Mouse (Mus musculus) left cerebral cortex, postnatal 25 days (tissue): ENCODE results near the gene Mettl7a1. TPM values are rescaled to one million over a fixed set of nuclear protein-coding genes. Genes with fewer than 3 reads are reported as not detected.
A peak's percentile ranks its signal among the peaks of the same experiment; 100 is the strongest.
"Not testable (repeated sequence)": the region's sequence is repeated elsewhere in the genome, so short reads cannot be mapped to it uniquely, and the experiment has no call there.

Experiments used
- DNase-seq, 2 experiments: peaks; one replicate each; pipeline ENCODE4 v3.0.0; 2022; ENCODE audit warnings: low spot score in 2 of 2, mixed read lengths in 1 of 2
- intact Hi-C: fragments of 180-260 bp; cut with DNase I; formaldehyde crosslinking; loops from one replicate; pipeline ENCODE4 v1.15.1; 2025
- total RNA-seq, 2 experiments: library from RNA; stranded (reverse); gene quantifications; 2 replicates each; pipeline ENCODE4 v1.2.3; 2021

The Mettl7a1 gene
- total RNA-seq, 2 experiments from 2014 or later = 27.0 to 31.6 TPM

- intact Hi-C loops = no loop called here
- no peak for DNase-seq
Measured at GRCm38 (mm10) chr15:100290858-100291257, 13.1 kb upstream of the Mettl7a1 start.

GRCm38 (mm10) chr15:100292326-100292725, 11.6 kb upstream of the Mettl7a1 start:
- intact Hi-C loops = no loop called here
- no peak for DNase-seq

- DNase-seq = no peak
- intact Hi-C loops = no loop called here
Measured at GRCm38 (mm10) chr15:100297856-100298255, 6.1 kb upstream of the Mettl7a1 start.

GRCm38 (mm10) chr15:100300499-100300898, 3.4 kb upstream of the Mettl7a1 start:
- intact Hi-C loops = loop anchor here (5.0 kb wide), 1 partner anchor 63 kb away; no protein-coding TSS in a partner anchor
- no peak for DNase-seq

- intact Hi-C loops = loop anchor here (5.0 kb wide), 1 partner anchor 64 kb away; no protein-coding TSS in a partner anchor
- DNase-seq = peak in 1 of 2 experiments; percentile 50
Measured at GRCm38 (mm10) chr15:100301556-100301955, 2.4 kb upstream of the Mettl7a1 start.

GRCm38 (mm10) chr15:100303428-100304018, 417 bp upstream of the Mettl7a1 start:
- intact Hi-C loops = loop anchor here (5.0 kb wide), 1 partner anchor 66 kb away; no protein-coding TSS in a partner anchor

GRCm38 (mm10) chr15:100306201-100306600, 2.3 kb downstream of the Mettl7a1 start:
- intact Hi-C loops = no loop called here
- no peak for DNase-seq

More at GRCm38 (mm10) chr15:100303428-100304018, 417 bp upstream of the Mettl7a1 start:
- no peak for DNase-seq

- intact Hi-C loops = loop anchor here (1.0 kb wide), 1 partner anchor 31 kb away; no protein-coding TSS in a partner anchor
Measured at GRCm38 (mm10) chr15:100307438-100308096, 3.6 kb downstream of the Mettl7a1 start.

GRCm38 (mm10) chr15:100312346-100312745, 8.4 kb downstream of the Mettl7a1 start:
- intact Hi-C loops = no loop called here
- no peak for DNase-seq

More at GRCm38 (mm10) chr15:100307438-100308096, 3.6 kb downstream of the Mettl7a1 start:
- DNase-seq = not testable (repeated sequence)

- DNase-seq = no peak
- intact Hi-C loops = no loop called here
Measured at GRCm38 (mm10) chr15:100314448-100315145, 10.7 kb downstream of the Mettl7a1 start.

- DNase-seq, intact Hi-C loops: not testable (repeated sequence)
Measured at GRCm38 (mm10) chr15:100318014-100318671, 14.2 kb downstream of the Mettl7a1 start.

- intact Hi-C loops = loop anchor here (5.0 kb wide), 1 partner anchor 293 kb away; no protein-coding TSS in a partner anchor
- no peak for DNase-seq
Measured at GRCm38 (mm10) chr15:100319884-100320283, 15.9 kb downstream of the Mettl7a1 start.

- DNase-seq = no peak
- intact Hi-C loops = loop anchor here (5.0 kb wide), 1 partner anchor 293 kb away; no protein-coding TSS in a partner anchor
Measured at GRCm38 (mm10) chr15:100320295-100320905, 16.5 kb downstream of the Mettl7a1 start.

- intact Hi-C loops = loop anchor here (5.0 kb wide), 1 partner anchor 294 kb away; no protein-coding TSS in a partner anchor
- DNase-seq = no peak
Measured at GRCm38 (mm10) chr15:100321134-100321533, 17.2 kb downstream of the Mettl7a1 start.

GRCm38 (mm10) chr15:100324021-100324591, 20.2 kb downstream of the Mettl7a1 start:
- DNase-seq = peak in 1 of 2 experiments; percentile 67
- intact Hi-C loops = loop anchor here (5.0 kb wide), 1 partner anchor 297 kb away; no protein-coding TSS in a partner anchor

- no peak for DNase-seq
- intact Hi-C loops = no loop called here
Measured at GRCm38 (mm10) chr15:100325235-100325634, 21.3 kb downstream of the Mettl7a1 start.

- intact Hi-C loops, DNase-seq: not testable (repeated sequence)
Measured at GRCm38 (mm10) chr15:100328089-100328488, 24.1 kb downstream of the Mettl7a1 start.

- intact Hi-C loops = not testable (repeated sequence)
Measured at GRCm38 (mm10) chr15:100329336-100329735, 25.4 kb downstream of the Mettl7a1 start.

GRCm38 (mm10) chr15:100330739-100331138, 26.8 kb downstream of the Mettl7a1 start:
- intact Hi-C loops = loop anchor here (5.0 kb wide), 1 partner anchor 37 kb away; no protein-coding TSS in a partner anchor
- DNase-seq = no peak

More at GRCm38 (mm10) chr15:100329336-100329735, 25.4 kb downstream of the Mettl7a1 start:
- not testable (repeated sequence) for DNase-seq
